Mouse (Mus musculus) hindbrain, embryonic 16.5 days (tissue): ENCODE measurements around the gene Spata3. TPM values are rescaled to one million over a fixed set of nuclear protein-coding genes. Genes with fewer than 3 reads are reported as not detected.
"Not testable (repeated sequence)": the region's sequence is repeated elsewhere in the genome, so short reads cannot be mapped to it uniquely, and the experiment has no call there.

Experiments used
- ATAC-seq: fragments of 200-750 bp; cut with Nextera tagmentation; 2 replicates; pipeline ENCODE4 v1.8.0; 2017; ENCODE audit warnings: moderate TSS enrichment, moderate library complexity
- H3K27ac ChIP-seq: fragments of 300-500 bp; sonication (generic); 2 replicates; pipeline ENCODE4 v1.5.1; 2014; ENCODE audit warnings: low read depth, mild to moderate bottlenecking, control low read depth, low read length, moderate library complexity
- H3K27me3 ChIP-seq: fragments of 300-500 bp; sonication (generic); replicated peaks from 2 replicates; pipeline ENCODE4 v1.6.1; 2014; ENCODE audit warnings: low read length; ENCODE audit not compliant: control insufficient read depth, insufficient read depth
- H3K36me3 ChIP-seq: fragments of 300-500 bp; sonication (generic); 2 replicates; pipeline ENCODE4 v1.6.1; 2014; ENCODE audit warnings: mild to moderate bottlenecking, low read length, moderate library complexity, mixed read lengths; ENCODE audit not compliant: control insufficient read depth, insufficient read depth
- H3K4me1 ChIP-seq: fragments of 300-500 bp; sonication (generic); 2 replicates; pipeline ENCODE4 v1.6.1; 2014; ENCODE audit warnings: low read depth, low read length; ENCODE audit not compliant: control insufficient read depth, insufficient read depth
- H3K4me2 ChIP-seq: fragments of 300-500 bp; sonication (generic); 2 replicates; pipeline ENCODE4 v1.6.1; 2014; ENCODE audit warnings: mild to moderate bottlenecking, low read length, control low read depth, moderate library complexity
- H3K4me3 ChIP-seq: fragments of 300-500 bp; sonication (generic); 2 replicates; pipeline ENCODE4 v1.5.1; 2014; ENCODE audit warnings: mild to moderate bottlenecking, low read length, control low read depth, moderate library complexity
- H3K9ac ChIP-seq: fragments of 300-500 bp; sonication (generic); 2 replicates; pipeline ENCODE4 v1.6.1; 2014; ENCODE audit warnings: low read depth, mild to moderate bottlenecking, control low read depth, low read length, moderate library complexity
- H3K9me3 ChIP-seq: fragments of 300-500 bp; sonication (generic); 2 replicates; pipeline ENCODE4 v1.6.1; 2014; ENCODE audit warnings: mild to moderate bottlenecking, low read length, moderate library complexity; ENCODE audit not compliant: control insufficient read depth
- WGBS: fragments of 180-500 bp; shearing (Covaris S2); extraction: QIAGEN DNeasy Blood & Tissue Kit; methylation state at CpG from one replicate; pipeline ENCODE4 v1.1.7; 2014; 5-methylcytosine and 5-hydroxymethylcytosine counted together
- polyA plus RNA-seq: library from polyadenylated mRNA; unstranded; fragments of >200 nt; fragmentation: Nextera tagmentation; extraction: Ambion mirVana; gene quantifications from 2 replicates; pipeline ENCODE4 v1.2.1, GENCODE M21; 2015

The Spata3 gene
- polyA plus RNA-seq, 1 experiment from 2014 or later = 0.89 TPM

GRCm38 (mm10) chr1:86007778-86008177 is 8.8 kb upstream of the Spata3 start:
- H3K9me3 ChIP-seq = no peaks in the 10 kb centered on the region
- no peak overlapping the region for H3K4me3 ChIP-seq
- H3K9ac ChIP-seq = no peak overlapping the region
- 0% methylated on average over 7 of the region's 7 CpGs for WGBS
- no peaks in the 10 kb centered on the region for H3K4me1 ChIP-seq
- no peak overlapping the region for H3K27ac ChIP-seq
- ATAC-seq = peak; percentile 85
- no peaks in the 10 kb centered on the region for H3K36me3 ChIP-seq
- no peaks in the 10 kb centered on the region for H3K27me3 ChIP-seq
- H3K4me2 ChIP-seq = no peak overlapping the region

GRCm38 (mm10) chr1:86015758-86016157 is 858 bp upstream of the Spata3 start:
- not testable (repeated sequence) for H3K4me3 ChIP-seq, H3K4me2 ChIP-seq, H3K36me3 ChIP-seq, H3K9me3 ChIP-seq, H3K9ac ChIP-seq, ATAC-seq, H3K27me3 ChIP-seq, H3K27ac ChIP-seq
- 96% methylated on average over 9 of the region's 9 CpGs for WGBS
- peaks cover 11% of the 10 kb centered on the region for H3K4me1 ChIP-seq

GRCm38 (mm10) chr1:86018235-86019055 is 1.8 kb downstream of the Spata3 start:
- Histone ChIP-seq H3K4me1 (peaks cover 11% of the 10 kb centered on the region), H3K9me3 (no peaks in the 10 kb centered on the region), H3K4me2 (peak overlapping the region; percentile 97), H3K27me3 (peaks cover 10% of the 10 kb centered on the region), H3K27ac (peak overlapping the region; percentile 75; the same call in 1 of the 2 replicates), H3K36me3 (no peaks in the 10 kb centered on the region), H3K4me3 (peak overlapping the region; percentile 61), H3K9ac (peak overlapping the region; percentile 79)
- 3% methylated on average over 60 of the region's 60 CpGs for WGBS
- ATAC-seq = peak; percentile 94

GRCm38 (mm10) chr1:86021365-86021989 is 4.9 kb downstream of the Spata3 start:
- Histone ChIP-seq H3K4me2 (no peak overlapping the region), H3K36me3 (no peaks in the 10 kb centered on the region), H3K9ac (no peak overlapping the region), H3K4me3 (no peak overlapping the region), H3K9me3 (no peaks in the 10 kb centered on the region), H3K27ac (no peak overlapping the region), H3K27me3 (peaks cover 10% of the 10 kb centered on the region), H3K4me1 (peaks cover 11% of the 10 kb centered on the region)
- ATAC-seq = no peak
- whole genome bisulfite sequencing = 72% methylated on average over 11 of the region's 11 CpGs

- no peaks in the 10 kb centered on the region; the same call in 1 of the 2 replicates for H3K4me1 ChIP-seq
- no peak overlapping the region for H3K4me2 ChIP-seq
- 7% methylated on average over 11 of the region's 11 CpGs for WGBS
- peak; percentile 97 for ATAC-seq
- H3K27ac ChIP-seq = peak overlapping the region; percentile 73
- no peaks in the 10 kb centered on the region for H3K27me3 ChIP-seq
- no peak overlapping the region for H3K4me3 ChIP-seq
- no peaks in the 10 kb centered on the region for H3K9me3 ChIP-seq
- H3K36me3 ChIP-seq = no peaks in the 10 kb centered on the region
- H3K9ac ChIP-seq = no peak overlapping the region
These were observed 15.8 kb downstream of the Spata3 start for GRCm38 (mm10) chr1:86032273-86032987.

- ATAC-seq = peak; percentile 42; the same call in 1 of the 2 replicates
These were observed 21.8 kb downstream of the Spata3 start for GRCm38 (mm10) chr1:86038191-86038951.

GRCm38 (mm10) chr1:86040131-86040530 is 23.5 kb downstream of the Spata3 start:
- Histone ChIP-seq H3K27me3 (peaks cover 8% of the 10 kb centered on the region), H3K4me1 (no peaks in the 10 kb centered on the region), H3K4me2 (no peak overlapping the region), H3K27ac (no peak overlapping the region), H3K36me3 (no peaks in the 10 kb centered on the region), H3K9me3 (peaks cover 6% of the 10 kb centered on the region), H3K4me3 (no peak overlapping the region), H3K9ac (no peak overlapping the region)
- no peak for ATAC-seq
- WGBS = 58% methylated on average over 4 of the region's 4 CpGs

More at GRCm38 (mm10) chr1:86038191-86038951, 21.8 kb downstream of the Spata3 start:
- H3K36me3 ChIP-seq = no peaks in the 10 kb centered on the region
- no peaks in the 10 kb centered on the region for H3K4me1 ChIP-seq
- no peaks in the 10 kb centered on the region for H3K27me3 ChIP-seq
- H3K4me3 ChIP-seq = no peak overlapping the region
- no peak overlapping the region for H3K27ac ChIP-seq
- no peak overlapping the region for H3K9ac ChIP-seq
- peaks cover 6% of the 10 kb centered on the region for H3K9me3 ChIP-seq
- H3K4me2 ChIP-seq = no peak overlapping the region
- WGBS = 77% methylated on average over 3 of the region's 3 CpGs

- ATAC-seq = no peak
- Histone ChIP-seq H3K36me3 (no peaks in the 10 kb centered on the region), H3K4me2 (no peak overlapping the region), H3K9ac (no peak overlapping the region), H3K27me3 (peaks cover 8% of the 10 kb centered on the region), H3K4me3 (no peak overlapping the region), H3K27ac (no peak overlapping the region), H3K9me3 (peaks cover 6% of the 10 kb centered on the region), H3K4me1 (no peaks in the 10 kb centered on the region)
- 98% methylated on average over 3 of the region's 3 CpGs for WGBS
These were observed 24.2 kb downstream of the Spata3 start for GRCm38 (mm10) chr1:86040817-86041216.
